Mouse (Mus musculus): ENCODE results near the gene Ggt6. TPM values are rescaled to one million over a fixed set of nuclear protein-coding genes. Genes with fewer than 3 reads are reported as not detected.

The Ggt6 gene
- total RNA-seq, 1 experiment from 2014 or later, result not detected

- no peak for ATAC-seq (ENCODE audit: extremely low read depth, insufficient number of reproducible peaks, low FRiP score, poor library complexity, severe bottlenecking)
Observed at GRCm38 (mm10) chr11:72409649-72410385, 25.5 kb upstream of the Ggt6 start.

- ATAC-seq (ENCODE audit: extremely low read depth, insufficient number of reproducible peaks, low FRiP score, poor library complexity, severe bottlenecking), result no peak
Observed at GRCm38 (mm10) chr11:72410521-72411092, 24.7 kb upstream of the Ggt6 start.

GRCm38 (mm10) chr11:72411093-72411921 is 24.0 kb upstream of the Ggt6 start, which contains the start of gene Smtnl2:
Gene Smtnl2 (minus strand): TSS chr11:72411713.
- ATAC-seq (ENCODE audit: extremely low read depth, insufficient number of reproducible peaks, low FRiP score, poor library complexity, severe bottlenecking), result peak; percentile 37

GRCm38 (mm10) chr11:72411945-72412344 is 23.4 kb upstream of the Ggt6 start:
- no peak for ATAC-seq (ENCODE audit: extremely low read depth, insufficient number of reproducible peaks, low FRiP score, poor library complexity, severe bottlenecking)

GRCm38 (mm10) chr11:72413016-72413415 is 22.3 kb upstream of the Ggt6 start:
- no peak for ATAC-seq (ENCODE audit: extremely low read depth, insufficient number of reproducible peaks, low FRiP score, poor library complexity, severe bottlenecking)

- no peak for ATAC-seq (ENCODE audit: extremely low read depth, insufficient number of reproducible peaks, low FRiP score, poor library complexity, severe bottlenecking)
Observed at GRCm38 (mm10) chr11:72413601-72414190, 21.6 kb upstream of the Ggt6 start.

GRCm38 (mm10) chr11:72415155-72415554 is 20.2 kb upstream of the Ggt6 start:
- ATAC-seq (ENCODE audit: extremely low read depth, insufficient number of reproducible peaks, low FRiP score, poor library complexity, severe bottlenecking), result no peak

- no peak for ATAC-seq (ENCODE audit: extremely low read depth, insufficient number of reproducible peaks, low FRiP score, poor library complexity, severe bottlenecking)
Observed at GRCm38 (mm10) chr11:72416666-72417065, 18.7 kb upstream of the Ggt6 start.

- ATAC-seq (ENCODE audit: extremely low read depth, insufficient number of reproducible peaks, low FRiP score, poor library complexity, severe bottlenecking), result no peak
Observed at GRCm38 (mm10) chr11:72417376-72417775, 17.9 kb upstream of the Ggt6 start.

GRCm38 (mm10) chr11:72418227-72418626 is 17.1 kb upstream of the Ggt6 start:
- ATAC-seq (ENCODE audit: extremely low read depth, insufficient number of reproducible peaks, low FRiP score, poor library complexity, severe bottlenecking), result no peak

GRCm38 (mm10) chr11:72419006-72419405 is 16.3 kb upstream of the Ggt6 start:
- no peak for ATAC-seq (ENCODE audit: extremely low read depth, insufficient number of reproducible peaks, low FRiP score, poor library complexity, severe bottlenecking)

GRCm38 (mm10) chr11:72420460-72421122 is 14.7 kb upstream of the Ggt6 start:
- ATAC-seq (ENCODE audit: extremely low read depth, insufficient number of reproducible peaks, low FRiP score, poor library complexity, severe bottlenecking), result no peak

GRCm38 (mm10) chr11:72421518-72422278 is 13.6 kb upstream of the Ggt6 start:
- no peak for ATAC-seq (ENCODE audit: extremely low read depth, insufficient number of reproducible peaks, low FRiP score, poor library complexity, severe bottlenecking)

- ATAC-seq (ENCODE audit: extremely low read depth, insufficient number of reproducible peaks, low FRiP score, poor library complexity, severe bottlenecking), result no peak
Observed at GRCm38 (mm10) chr11:72423686-72424085, 11.6 kb upstream of the Ggt6 start.

GRCm38 (mm10) chr11:72425201-72425600 is 10.1 kb upstream of the Ggt6 start:
- no peak for ATAC-seq (ENCODE audit: extremely low read depth, insufficient number of reproducible peaks, low FRiP score, poor library complexity, severe bottlenecking)

- ATAC-seq (ENCODE audit: extremely low read depth, insufficient number of reproducible peaks, low FRiP score, poor library complexity, severe bottlenecking), result no peak
Observed at GRCm38 (mm10) chr11:72426884-72427283, 8.4 kb upstream of the Ggt6 start.

GRCm38 (mm10) chr11:72428694-72429093 is 6.6 kb upstream of the Ggt6 start:
- peak; percentile 67 for ATAC-seq (ENCODE audit: extremely low read depth, insufficient number of reproducible peaks, low FRiP score, poor library complexity, severe bottlenecking)

GRCm38 (mm10) chr11:72429288-72429690 is 6.0 kb upstream of the Ggt6 start:
- ATAC-seq (ENCODE audit: extremely low read depth, insufficient number of reproducible peaks, low FRiP score, poor library complexity, severe bottlenecking), result peak; percentile 95

All from neutrophil, adult 5-6 weeks (primary cell).